Mouse (Mus musculus) fibroblast of lung, adult 2 months (primary cell): ENCODE results near the gene 5530401A14Rik.

Source experiments
- DNase-seq: peaks from one replicate; pipeline ENCODE4 v3.0.0-alpha.2; 2011; ENCODE audit warnings: low read depth

5530401A14Rik gene

DNA sequence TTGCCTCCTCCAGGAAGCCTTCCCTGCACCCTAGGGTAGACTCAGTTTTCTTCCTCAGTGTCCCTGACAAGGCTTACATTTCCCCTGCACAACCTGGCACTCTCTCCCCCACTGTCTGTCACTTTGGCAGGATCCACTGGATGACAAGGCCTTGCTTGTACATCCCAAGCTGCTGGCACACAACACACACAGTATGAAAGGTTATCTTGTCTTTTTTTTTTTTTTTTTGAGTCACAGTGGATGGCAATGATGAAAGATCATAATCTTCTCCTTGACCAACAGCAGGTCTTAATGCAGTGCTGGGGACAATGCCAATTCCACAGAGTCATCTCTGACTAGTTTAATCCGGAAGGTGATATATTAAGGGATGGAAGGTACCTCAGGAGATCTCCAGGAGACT, 77.0 kb downstream of the 5530401A14Rik start:
- no peak for DNase-seq

DNA sequence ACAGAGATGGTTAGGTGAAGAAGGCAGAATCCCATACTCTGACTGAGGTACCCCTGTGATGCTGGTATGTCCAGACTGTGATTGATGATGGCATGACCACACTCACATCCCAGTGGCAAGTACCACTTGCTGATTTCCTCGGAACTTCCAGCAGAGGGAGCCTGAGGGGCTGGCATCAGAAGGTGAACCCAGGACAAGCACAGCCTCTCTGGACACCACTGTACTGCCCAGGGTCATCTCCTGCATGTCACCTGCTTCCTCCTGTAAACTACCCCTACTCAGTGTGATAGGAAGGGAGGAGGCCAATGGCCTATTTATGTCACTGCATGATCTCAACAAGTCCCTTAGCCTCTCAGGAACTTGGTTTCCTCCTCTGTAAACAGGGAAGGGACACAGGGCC, 80.5 kb downstream of the 5530401A14Rik start:
- DNase-seq, result no peak

DNA sequence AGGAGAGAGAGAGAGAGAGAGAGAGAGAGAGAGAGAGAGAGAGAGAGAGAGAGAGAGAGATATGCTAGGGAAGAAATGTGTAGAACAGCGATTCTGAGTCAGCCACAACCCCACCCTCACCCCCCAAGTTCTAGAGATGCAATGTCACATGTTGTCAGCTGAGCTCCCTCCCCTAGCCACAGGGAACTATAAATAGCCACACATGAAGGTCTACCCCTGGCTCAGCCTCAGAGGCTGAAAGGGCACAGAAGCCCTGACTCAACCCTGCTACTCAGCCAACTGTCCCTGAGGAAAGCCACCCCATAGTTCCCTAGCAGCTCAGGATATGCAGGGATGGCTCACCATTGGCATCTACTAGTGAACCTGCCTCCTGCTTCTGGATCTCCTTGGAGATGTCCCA, 81.7 kb downstream of the 5530401A14Rik start:
- DNase-seq, result no peak
